Mouse (Mus musculus): Measurements from ENCODE around the gene Ostn.

The Ostn gene

DNA sequence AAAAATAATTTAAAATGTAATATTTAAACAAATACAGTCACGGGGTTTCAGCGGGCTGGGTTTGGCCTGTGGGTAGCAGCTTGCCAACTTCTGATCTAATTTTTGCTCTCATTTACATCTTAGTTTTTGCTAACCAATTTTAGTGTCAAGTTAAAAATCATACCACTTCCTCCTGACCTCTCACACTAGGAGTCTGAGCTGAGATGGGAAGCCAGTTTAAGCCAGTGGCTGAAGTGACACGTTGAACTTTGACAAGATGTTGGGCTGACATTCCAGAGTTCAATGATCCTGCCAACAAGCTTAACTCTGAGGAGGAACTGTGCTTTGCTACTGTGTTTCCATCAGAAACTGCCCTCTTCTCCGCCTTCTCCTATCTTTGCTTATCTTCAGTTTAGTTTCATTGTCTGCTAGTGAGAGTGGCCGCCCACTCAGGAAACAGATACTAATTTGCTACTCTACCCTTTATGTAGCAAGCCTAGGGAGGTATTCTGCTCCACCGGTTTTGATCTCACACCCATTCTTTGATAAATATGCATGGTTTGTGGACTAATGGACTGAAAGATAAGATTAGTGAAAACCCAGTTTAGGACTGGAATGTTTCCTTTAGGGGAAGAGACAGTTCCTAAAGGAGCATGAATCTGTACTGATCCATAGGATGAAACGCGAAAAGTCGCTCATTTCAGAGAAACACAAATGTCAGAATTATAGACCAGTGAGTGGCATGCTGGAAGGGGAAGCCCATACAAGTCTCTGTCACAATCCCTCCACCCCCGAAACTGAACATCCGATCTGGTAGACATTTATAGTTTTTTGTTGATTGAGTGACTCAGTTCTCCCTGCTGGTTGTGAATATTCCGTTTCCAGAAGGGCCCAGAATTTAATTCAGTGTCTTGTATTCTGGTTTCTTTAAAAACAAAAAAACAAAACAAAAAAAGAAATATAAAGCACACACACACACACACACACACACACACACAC is 80.6 kb downstream of the Ostn start:
- peak; percentile 14 for DNase-seq (ENCODE audit: low spot score)

DNA sequence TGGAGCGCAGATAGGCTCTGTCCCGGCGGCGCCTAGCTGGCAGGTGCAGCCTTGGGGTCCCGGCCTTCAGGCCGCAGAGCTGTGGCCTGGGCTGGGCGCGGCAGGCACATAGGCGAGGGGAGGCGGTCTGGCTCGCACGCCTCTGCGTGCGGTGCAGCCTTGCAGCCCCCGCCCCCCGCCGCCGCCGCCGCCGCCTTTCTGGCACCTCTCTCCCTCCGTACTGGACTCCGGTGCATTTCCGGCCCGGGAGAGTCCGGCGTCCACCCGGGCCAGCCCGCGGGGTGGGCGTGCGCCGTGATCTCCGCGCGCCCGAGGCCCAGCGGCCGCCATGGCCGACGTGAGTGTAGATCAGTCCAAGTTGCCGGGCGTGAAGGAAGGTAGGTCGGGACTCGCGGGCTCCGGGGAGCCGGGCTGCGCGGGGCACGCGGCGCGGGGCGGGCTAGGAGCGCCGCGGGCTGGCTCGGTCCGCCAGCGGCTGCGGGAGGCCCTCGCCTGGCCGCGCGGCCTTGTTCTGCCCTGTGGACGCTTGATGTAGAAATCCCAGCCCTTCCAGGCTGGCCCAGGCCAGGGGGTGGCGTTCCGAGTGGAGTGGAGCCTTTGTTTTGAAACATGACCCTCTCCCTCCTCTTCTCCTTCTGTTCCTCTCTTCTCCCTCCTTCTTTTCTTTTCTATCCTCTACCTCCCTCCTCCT is 81.6 kb downstream of the Ostn start, which contains the start of gene Ccdc50:
Gene Ccdc50, plus strand, starts transcription at position 109 of the 691 bp plus-strand sequence.
- DNase-seq (ENCODE audit: low spot score): peak; percentile 78

DNA sequence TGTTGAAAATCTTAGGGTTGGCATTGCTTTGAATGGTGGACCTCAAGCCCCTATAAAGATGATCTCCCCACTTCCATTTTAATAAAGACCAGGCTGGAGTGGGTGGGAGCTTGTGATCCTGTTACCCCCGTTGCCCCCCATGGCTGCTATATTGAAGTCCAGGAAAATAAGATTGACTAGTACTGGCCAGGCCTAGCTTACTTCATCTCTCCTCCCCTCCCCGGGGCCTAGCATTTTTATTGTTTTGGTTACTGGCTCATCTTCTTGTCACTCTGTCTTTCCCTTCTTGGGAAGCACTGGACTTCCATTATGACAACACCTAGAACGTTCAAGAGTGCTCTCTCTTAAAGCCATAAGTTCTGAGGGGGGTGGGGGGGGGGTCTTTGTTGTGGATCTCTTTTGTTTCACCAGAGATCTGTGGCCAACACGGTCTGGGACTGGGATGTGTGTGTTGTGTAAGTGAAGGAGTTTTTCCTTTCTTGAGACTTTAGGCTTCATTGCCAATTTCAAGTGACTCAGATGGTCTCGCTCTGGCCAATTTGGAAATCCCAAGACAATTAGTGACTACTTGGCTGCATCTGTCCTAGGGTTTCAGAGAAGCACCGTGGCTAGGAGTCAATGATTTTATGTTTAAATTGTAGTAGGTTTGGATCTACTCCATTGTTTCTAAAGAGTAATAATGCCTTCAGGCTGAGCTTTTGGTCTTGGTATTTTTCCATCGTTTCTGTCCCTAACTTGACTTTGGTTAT is 82.4 kb downstream of the Ostn start:
- peak; percentile 16 for DNase-seq (ENCODE audit: low spot score)

DNA sequence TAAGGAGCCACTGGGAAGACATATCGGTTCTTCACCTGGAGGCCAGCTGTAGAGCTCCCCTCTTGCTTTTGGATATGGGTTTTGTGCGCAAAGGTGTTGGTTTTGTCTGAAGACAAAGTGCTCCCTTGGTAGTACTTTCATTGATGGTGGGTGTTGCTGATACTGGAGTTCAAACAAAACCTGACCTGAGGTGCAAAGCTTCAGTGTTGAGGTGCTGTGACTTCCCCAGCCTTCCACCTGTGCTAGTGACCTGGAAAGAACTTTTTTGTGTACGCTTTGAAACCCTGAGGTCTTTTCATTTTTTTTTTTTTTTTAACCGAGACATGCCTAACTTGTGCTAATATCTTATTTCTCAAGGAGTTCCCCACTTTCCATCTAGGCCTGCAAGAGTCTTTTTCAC is 83.0 kb downstream of the Ostn start:
- DNase-seq (ENCODE audit: low spot score): no peak

DNA sequence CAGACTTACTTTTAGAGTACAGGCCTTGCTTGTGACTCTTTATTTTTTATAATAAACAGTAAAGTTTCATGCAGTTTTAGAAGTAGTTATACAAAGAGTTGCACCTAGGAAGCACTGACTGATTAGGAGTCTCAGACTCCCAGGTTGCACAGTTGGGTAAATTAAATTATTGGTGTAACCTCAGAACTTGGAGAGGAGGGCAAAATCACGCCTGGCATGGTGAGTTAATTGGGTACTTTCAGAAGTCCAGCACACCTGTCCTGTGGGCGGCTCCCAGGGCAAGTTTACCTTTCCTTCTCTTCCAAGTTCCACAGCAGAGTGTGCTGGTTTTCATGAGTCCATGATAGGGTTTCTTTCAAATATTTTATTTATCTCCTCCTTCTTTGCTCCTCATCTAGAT is 84.6 kb downstream of the Ostn start:
- no peak for DNase-seq (ENCODE audit: low spot score)

DNA sequence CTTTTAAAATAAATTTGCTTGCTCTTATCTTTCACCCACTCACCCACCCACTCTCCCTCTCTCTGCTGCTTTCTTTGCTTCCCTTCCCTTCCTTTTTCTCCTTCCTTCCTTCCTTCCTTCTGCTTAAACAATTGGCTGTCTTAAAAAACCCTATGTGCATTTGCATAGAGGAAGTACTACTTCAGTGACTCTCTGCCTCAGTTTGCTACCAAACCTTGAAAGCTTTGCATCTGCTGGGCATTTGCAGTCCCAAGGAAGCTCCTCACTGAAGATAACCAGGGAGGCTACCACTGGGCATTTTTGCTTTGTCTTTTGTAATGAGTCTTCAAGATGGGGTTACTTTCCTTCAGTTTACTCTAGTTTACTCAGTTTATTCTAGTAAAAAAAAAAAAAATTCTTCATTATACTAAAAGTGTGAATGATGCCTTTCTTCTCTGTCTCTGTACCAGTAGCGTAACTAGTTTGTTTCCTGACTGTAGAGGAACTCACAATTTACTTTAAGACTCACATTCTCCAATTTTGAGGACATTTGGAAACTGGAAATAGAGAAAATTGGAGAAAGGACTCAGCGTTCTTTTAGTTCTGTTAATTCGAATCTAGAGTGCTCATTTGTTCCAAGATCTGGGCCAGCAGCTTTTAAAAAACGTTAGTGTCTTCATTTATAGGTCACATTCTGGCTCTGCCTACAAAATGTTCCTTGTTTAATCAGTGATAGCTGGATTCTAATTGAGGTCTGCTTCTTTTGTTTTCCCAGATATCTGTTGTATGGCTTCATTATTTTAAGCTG is 88.2 kb downstream of the Ostn start:
- DNase-seq (ENCODE audit: low spot score): no peak

DNA sequence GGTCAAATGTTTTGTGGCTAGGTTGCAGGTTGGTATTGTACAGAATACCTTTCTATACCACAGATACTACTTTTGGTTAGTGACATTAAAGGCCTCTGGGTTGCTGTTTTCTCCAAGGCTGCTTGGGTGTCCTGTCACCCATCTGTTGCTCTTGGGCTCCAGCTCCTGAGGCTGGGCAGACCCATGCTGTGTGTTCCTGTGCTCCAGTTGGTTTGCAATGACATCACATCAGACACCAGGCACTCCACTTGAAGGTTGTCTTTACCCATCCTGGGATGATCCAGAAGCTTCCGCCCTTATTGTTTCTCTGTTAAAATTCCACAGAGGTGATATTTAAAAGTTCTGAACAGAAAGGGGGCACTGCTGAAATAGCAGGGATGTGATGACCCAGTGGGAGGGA is 89.7 kb downstream of the Ostn start:
- DNase-seq (ENCODE audit: low spot score): no peak

DNA sequence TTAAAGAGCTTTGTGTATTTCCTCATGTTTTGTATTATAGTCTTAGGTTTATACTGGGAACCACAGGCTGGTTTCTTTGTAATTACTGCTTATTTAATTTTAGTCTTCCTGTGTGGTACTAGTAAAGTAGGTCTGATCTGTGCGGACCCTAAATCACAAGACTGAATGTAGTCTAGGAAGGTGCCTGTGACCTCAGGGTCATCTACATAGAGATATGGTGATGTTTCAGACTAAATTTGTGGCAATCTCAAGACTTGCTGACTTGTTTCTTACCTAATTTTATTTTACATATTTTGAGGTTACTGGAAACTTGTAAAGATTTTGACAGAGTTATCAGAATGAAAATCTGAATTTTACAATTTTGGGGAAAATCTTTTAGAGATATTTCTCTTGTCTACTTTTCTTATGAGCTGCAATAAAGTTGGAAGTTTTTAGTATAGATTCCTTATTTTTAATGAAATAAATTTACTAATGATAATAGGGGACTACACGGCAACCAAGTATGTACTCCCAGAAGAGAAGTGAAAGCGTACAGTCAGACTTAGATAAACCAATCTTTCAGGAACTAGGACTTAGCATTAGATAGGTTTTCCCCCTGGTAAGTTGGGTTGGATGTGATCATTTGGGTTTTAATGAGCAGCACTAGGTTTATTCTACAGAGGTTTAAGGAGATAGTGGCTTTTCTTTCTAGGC is 91.9 kb downstream of the Ostn start:
- DNase-seq (ENCODE audit: low spot score): no peak

DNA sequence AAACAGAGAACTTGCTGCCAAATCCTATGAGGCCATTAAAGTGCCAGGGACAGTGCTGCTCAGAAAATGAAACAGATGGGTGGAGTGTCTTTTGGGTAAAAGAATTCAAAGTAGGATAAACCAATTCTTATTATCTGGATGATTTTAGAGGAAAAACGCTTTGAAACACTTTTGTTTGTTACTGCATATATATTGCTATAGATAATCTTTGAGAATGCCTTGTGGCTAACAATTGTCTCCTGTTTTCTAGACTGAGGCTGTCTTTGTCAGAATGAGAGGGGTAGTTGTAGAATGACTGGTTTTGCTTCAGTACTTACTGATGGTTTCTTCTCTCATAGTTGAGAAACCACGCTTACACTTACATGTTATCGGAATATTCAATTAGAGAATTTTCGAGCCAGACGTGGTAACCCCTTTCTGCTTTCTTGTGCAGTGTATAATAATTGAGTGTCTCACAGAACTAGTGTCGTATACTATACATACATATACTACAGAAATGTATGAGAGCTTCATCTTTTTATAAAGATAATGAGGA is 92.5 kb downstream of the Ostn start:
- DNase-seq (ENCODE audit: low spot score): no peak

Measured in lung, postnatal 25 days (tissue).